Mouse (Mus musculus) lung, embryonic 14.5 days (tissue): ENCODE results near the gene Bahd1. TPM values are rescaled to one million over a fixed set of nuclear protein-coding genes. Genes with fewer than 3 reads are reported as not detected.

Experiments used
- ATAC-seq: fragments of 200-750 bp; cut with Nextera tagmentation; 2 replicates; pipeline ENCODE4 v1.8.0; 2017; ENCODE audit warnings: mild to moderate bottlenecking, moderate TSS enrichment, moderate library complexity; ENCODE audit not compliant: insufficient read depth
- DNase-seq: peaks from one replicate; pipeline ENCODE4 v3.0.0-alpha.2; 2015
- H3K27ac ChIP-seq: fragments of 300-500 bp; sonication (generic); 2 replicates; pipeline ENCODE4 v1.5.1; 2014; ENCODE audit warnings: low read depth, mild to moderate bottlenecking, moderate library complexity
- H3K27me3 ChIP-seq: fragments of 300-500 bp; sonication (generic); 2 replicates; pipeline ENCODE4 v1.6.1; 2014; ENCODE audit warnings: low read length, control low read depth; ENCODE audit not compliant: insufficient read depth
- H3K36me3 ChIP-seq: fragments of 300-500 bp; sonication (generic); 2 replicates; pipeline ENCODE4 v1.6.1; 2014; ENCODE audit warnings: control low read depth; ENCODE audit not compliant: insufficient read depth
- H3K4me1 ChIP-seq: fragments of 300-500 bp; sonication (generic); 2 replicates; pipeline ENCODE4 v1.6.1; 2014; ENCODE audit warnings: antibody characterized with exemption, control low read depth; ENCODE audit not compliant: insufficient read depth
- H3K4me2 ChIP-seq: fragments of 300-500 bp; sonication (generic); 2 replicates; pipeline ENCODE4 v1.6.1; 2014; ENCODE audit warnings: mild to moderate bottlenecking
- H3K4me3 ChIP-seq: fragments of 300-500 bp; sonication (generic); 2 replicates; pipeline ENCODE4 v1.5.1; 2014; ENCODE audit warnings: low read depth, low read length
- H3K9ac ChIP-seq: fragments of 300-500 bp; sonication (generic); 2 replicates; pipeline ENCODE4 v1.6.1; 2014
- H3K9me3 ChIP-seq: fragments of 300-500 bp; sonication (generic); 2 replicates; pipeline ENCODE4 v1.6.1; 2016; ENCODE audit warnings: low read depth, low read length, control low read depth
- CTCF ChIP-seq: IDR thresholded peaks from 2 replicates; pipeline ENCODE4 v1.5.1; 2016; ENCODE audit warnings: antibody characterized with exemption, low read depth
- WGBS: fragments of 180-500 bp; shearing (Covaris S2); extraction: QIAGEN DNeasy Blood & Tissue Kit; methylation state at CpG from one replicate; pipeline ENCODE4 v1.1.7; 2014; 5-methylcytosine and 5-hydroxymethylcytosine counted together
- polyA plus RNA-seq: library from polyadenylated mRNA; unstranded; fragments of >200 nt; fragmentation: Nextera tagmentation; extraction: Ambion mirVana; gene quantifications from 2 replicates; pipeline ENCODE4 v1.2.1, GENCODE M21; 2014

Bahd1 gene
- polyA plus RNA-seq, 1 experiment from 2014 or later: 0.83 TPM

DNA sequence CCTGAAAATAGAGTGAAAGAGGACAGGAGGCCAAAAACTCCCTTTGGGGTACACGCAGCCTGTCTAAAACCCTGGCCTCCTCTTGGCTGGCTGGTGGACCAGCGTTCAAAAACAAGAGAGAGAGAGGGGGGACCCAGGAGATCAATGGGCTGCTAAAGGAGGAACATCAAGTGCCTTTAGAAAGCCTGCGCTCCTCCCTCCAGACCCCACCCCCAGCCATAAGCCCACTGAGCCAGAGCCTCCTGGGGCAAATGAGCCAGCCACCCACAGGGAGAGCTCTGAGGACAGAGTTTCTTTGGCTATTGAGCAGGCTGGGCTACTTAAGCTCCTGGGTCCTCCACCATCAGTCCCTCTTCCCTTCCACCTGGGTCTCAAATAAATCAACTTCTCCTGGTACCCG lies 1.4 kb upstream of the Bahd1 start:
- DNase-seq (no peak), ATAC-seq (no peak)
- Histone ChIP-seq H3K36me3 (no peaks in the 10 kb centered on the region), H3K27me3 (peaks cover 73% of the 10 kb centered on the region), H3K4me3 (no peak overlapping the region), H3K27ac (no peak overlapping the region), H3K9me3 (no peaks in the 10 kb centered on the region), H3K4me1 (peaks cover 22% of the 10 kb centered on the region), H3K9ac (no peak overlapping the region), H3K4me2 (no peak overlapping the region)
- 3% methylated on average over 4 of the region's 4 CpGs for WGBS
- TF ChIP-seq CTCF: no peak

DNA sequence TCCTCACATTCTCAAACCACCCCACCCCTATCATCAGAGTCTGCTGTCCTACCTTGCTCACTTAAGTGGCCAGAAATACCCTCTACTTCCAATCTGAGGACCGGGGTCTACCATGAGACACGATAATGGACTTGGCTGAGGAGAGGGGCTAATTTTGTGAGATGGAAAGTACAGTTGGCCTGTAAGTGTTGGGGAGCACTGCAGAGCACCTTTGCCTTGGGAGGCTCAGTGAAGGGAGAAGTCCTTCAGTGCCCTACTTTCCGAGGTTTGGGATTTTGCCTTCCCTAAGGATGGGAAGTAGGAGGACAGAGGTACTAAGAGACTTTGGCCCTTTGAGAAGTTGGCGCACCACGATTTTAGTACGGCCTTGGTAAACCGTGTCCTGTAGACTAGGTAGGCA lies 871 bp upstream of the Bahd1 start:
- H3K9me3 ChIP-seq: no peaks in the 10 kb centered on the region
- no peak for TF ChIP-seq CTCF
- H3K4me3 ChIP-seq: no peak overlapping the region
- 15% methylated on average over 7 of the region's 7 CpGs for WGBS
- no peaks in the 10 kb centered on the region for H3K36me3 ChIP-seq
- no peak for ATAC-seq
- no peak overlapping the region for H3K9ac ChIP-seq
- no peak overlapping the region for H3K27ac ChIP-seq
- no peak for DNase-seq
- H3K27me3 ChIP-seq: peaks cover 69% of the 10 kb centered on the region
- peaks cover 22% of the 10 kb centered on the region for H3K4me1 ChIP-seq
- H3K4me2 ChIP-seq: no peak overlapping the region

DNA sequence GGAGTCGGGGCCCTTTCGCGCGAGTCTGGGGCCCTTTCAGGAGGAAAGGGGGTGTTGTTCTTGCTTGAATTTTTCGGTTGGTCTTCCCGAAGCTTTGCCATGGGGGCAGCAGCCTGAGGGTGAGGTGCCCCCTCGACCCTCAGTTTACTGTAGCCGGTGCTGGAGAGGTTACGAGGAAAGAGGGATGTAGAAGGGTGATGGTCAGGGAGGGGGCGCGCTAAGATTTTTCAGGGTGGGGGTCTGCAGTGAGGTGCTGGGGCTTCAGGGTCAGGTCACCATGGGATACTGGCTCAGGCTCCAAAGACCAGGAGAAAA lies 606 bp downstream of the Bahd1 start:
- ATAC-seq: peak; percentile 1; the same call in 1 of the 2 replicates
- H3K4me3 ChIP-seq: peak overlapping the region; percentile 87
- WGBS: 0% methylated on average over 11 of the region's 11 CpGs
- peaks cover 54% of the 10 kb centered on the region for H3K27me3 ChIP-seq
- peak overlapping the region; percentile 98 for H3K4me2 ChIP-seq
- H3K9ac ChIP-seq: peak overlapping the region; percentile 74
- H3K9me3 ChIP-seq: no peaks in the 10 kb centered on the region
- no peak for DNase-seq
- H3K4me1 ChIP-seq: peaks cover 22% of the 10 kb centered on the region
- TF ChIP-seq CTCF: no peak
- no peak overlapping the region for H3K27ac ChIP-seq
- no peaks in the 10 kb centered on the region for H3K36me3 ChIP-seq

DNA sequence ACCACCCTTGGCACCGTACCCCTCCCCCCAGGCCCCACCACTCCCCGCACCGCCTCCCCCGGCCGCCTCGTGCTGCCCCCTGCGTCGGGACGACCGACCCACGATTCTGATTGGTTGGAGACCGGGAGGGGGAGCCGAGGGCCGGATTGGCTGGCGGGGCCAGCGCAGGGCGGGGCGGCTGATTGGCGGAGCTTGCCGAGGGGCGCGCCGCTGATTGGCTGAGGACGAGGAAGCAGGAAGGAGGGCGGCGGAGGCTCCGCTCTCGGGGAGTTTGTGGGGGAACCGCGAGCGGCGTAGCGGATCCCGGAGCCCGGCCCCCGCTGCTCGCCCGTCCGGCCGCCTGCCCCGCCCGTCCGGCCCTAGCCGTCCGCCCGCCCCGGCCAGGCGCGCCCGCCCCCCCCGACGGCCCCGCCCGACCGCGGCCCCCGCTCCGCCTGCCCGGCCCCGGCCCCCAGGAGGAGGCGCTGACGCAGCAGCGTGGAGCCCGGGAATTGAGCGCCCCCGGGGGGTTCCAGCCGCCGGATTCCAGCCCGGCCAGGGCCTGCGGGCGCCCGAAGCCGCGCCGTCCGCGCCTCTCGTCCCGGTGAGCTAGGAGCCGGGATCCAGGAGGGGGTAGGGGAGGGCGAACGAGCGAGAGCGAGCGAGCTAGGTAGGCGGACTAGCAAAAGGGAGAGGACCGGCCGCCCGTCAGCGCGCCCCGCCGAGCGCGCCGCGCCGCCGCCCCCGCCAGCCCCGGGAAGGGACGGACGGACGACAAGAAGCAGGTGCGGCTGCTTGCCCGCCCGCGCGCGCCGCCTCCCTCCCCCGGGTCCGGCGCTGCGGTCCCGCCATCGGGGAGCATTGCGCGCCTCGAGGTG lies 1.2 kb downstream of the Bahd1 start:
- TF ChIP-seq CTCF: 0 out of 2 replicates have a peak, but pooled peaks have one; percentile 7
- peak overlapping the region; percentile 87 for H3K4me3 ChIP-seq
- ATAC-seq (peak; percentile 88), DNase-seq (peak; percentile 97)
- under 1% methylated on average over 102 of the region's 120 CpGs for WGBS
- H3K36me3 ChIP-seq: no peaks in the 10 kb centered on the region
- peaks cover 22% of the 10 kb centered on the region for H3K4me1 ChIP-seq
- peak overlapping the region; percentile 74 for H3K9ac ChIP-seq
- H3K4me2 ChIP-seq: peak overlapping the region; percentile 98
- H3K27me3 ChIP-seq: peaks cover 48% of the 10 kb centered on the region
- H3K27ac ChIP-seq: peak overlapping the region; percentile 72; the same call in 1 of the 2 replicates
- H3K9me3 ChIP-seq: no peaks in the 10 kb centered on the region

DNA sequence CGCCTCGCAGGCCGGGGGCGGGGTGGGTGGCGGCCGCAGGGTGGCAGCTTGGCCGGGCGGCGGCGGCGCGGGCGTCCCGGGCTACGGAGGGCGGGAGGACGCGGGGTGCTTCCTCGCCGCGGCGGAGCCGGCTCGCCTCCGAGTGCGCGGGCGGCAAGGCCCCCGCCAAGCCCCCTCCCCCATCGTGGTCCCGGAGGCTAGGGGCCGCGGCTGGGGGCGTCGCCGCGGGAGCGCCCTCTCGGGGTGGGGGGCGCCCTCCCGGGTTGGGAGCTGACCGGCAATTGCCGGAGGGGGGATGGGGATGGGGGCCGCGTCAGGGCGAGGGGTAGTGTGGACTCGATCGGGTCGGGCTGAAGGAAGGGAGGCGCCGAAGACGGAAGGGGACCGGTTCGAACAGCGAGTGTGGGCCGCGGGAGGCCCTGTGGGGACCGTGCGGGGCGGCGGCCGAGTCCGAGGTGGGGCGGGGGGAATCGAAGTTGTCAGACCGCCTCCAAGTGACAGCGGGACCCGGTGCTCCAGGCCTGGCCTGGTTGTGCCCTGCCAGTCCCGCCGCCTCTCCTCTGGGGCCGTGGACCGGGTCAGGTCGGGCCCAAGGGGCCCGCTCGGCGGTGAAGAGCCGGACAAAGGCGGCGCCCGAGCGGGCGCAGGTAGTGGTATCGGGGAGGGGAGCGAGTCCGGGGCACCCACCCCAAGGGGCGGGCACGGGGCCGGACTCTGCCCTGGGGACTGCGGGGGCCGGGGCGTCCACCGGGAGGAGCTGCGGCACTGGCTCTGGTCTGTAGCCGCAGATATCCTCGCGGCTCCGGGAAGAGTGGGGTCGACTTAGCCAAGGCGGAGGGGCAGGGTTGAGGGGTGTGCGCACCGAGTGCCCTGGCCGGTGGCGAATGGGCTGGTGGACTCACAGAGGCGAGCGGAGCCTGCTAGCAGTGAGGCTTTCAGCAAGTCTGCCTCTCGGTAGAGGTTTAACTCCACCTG lies 2.2 kb downstream of the Bahd1 start:
- ATAC-seq: peak; percentile 30
- H3K4me3 ChIP-seq: peak overlapping the region; percentile 87
- no peak overlapping the region; the same call in 1 of the 2 replicates for H3K27ac ChIP-seq
- under 1% methylated on average over 90 of the region's 106 CpGs for WGBS
- H3K36me3 ChIP-seq: no peaks in the 10 kb centered on the region
- H3K9me3 ChIP-seq: no peaks in the 10 kb centered on the region
- H3K9ac ChIP-seq: peak overlapping the region; percentile 74
- H3K4me2 ChIP-seq: peak overlapping the region; percentile 98
- peaks cover 14% of the 10 kb centered on the region; the same call in 1 of the 2 replicates for H3K4me1 ChIP-seq
- TF ChIP-seq CTCF: peak; percentile 28; the same call in 1 of the 2 replicates
- DNase-seq: peak; percentile 58
- H3K27me3 ChIP-seq: peaks cover 39% of the 10 kb centered on the region

DNA sequence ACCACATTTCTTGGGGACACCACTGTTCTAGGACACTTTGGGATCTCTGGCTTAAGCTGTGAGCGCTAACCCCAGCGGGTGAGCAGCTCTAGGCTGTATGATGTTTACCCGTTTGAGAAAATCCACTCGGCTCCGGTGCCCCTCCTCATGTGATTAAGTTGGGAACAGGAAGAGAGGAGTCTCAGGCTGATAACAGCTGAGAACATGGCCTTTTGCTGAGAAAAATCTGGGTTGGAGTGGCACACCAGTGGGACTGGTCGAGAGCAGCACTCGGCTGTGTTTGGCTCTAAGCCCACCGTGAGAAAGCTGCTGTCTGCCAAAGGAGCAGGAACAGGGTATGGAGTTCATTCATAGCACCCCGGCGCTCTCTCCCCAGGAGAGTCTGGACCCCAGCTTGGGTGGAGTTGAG lies 3.2 kb downstream of the Bahd1 start:
- peak overlapping the region; percentile 87 for H3K4me3 ChIP-seq
- H3K27me3 ChIP-seq: peaks cover 29% of the 10 kb centered on the region
- H3K27ac ChIP-seq: no peak overlapping the region
- peak; percentile 52 for DNase-seq
- H3K4me1 ChIP-seq: peaks cover 14% of the 10 kb centered on the region; the same call in 1 of the 2 replicates
- peak overlapping the region; percentile 98 for H3K4me2 ChIP-seq
- TF ChIP-seq CTCF: no peak
- H3K9me3 ChIP-seq: no peaks in the 10 kb centered on the region
- 8% methylated on average over 10 of the region's 10 CpGs for WGBS
- 0 out of 2 replicates have a peak overlapping the region, but pooled peaks have one; percentile 0 for H3K9ac ChIP-seq
- no peaks in the 10 kb centered on the region for H3K36me3 ChIP-seq
- no peak for ATAC-seq
